In the genomic region with DNA sequence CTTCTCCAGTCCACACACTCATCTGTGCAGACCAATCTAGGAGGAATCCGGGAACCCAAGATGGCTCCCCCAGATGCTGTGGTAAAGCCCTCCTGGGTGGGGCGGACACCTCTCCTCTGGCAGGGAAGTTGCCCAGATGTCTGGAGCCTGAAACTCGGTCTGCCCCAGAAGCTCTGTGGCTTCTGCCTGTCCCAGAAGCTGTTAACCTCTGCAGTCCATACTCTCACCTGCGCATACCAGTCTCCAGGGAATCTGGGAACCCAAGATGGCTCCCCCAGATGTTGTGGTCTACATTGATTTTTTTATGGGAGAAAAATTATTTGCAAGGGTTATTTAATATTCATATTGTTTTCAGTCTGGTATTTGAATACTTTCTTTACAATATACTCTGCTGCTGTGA, we compare ENCODE assay signal across 29 mouse cellular contexts. TPM values are rescaled to one million over a fixed set of nuclear protein-coding genes. Genes with fewer than 3 reads are reported as not detected.
"Had no signal": no experiment of that assay in that cellular context is flagged by ENCODE, and none has a peak within 500 bp of the region (broad histone marks: within the 10 kb centered on the region; RNA-seq: fewer than 3 reads in every experiment).

No protein-coding gene starts in this region.

- H3K4me1 ChIP-seq: embryonic facial prominence, embryonic 10.5 days; embryonic facial prominence, embryonic 12.5 days; embryonic facial prominence, embryonic 13.5 days; embryonic facial prominence, embryonic 15.5 days; forebrain, embryonic 10.5 days; forebrain, embryonic 12.5 days; forebrain, embryonic 13.5 days; forebrain, embryonic 15.5 days had no signal

- H3K27me3 ChIP-seq: embryonic facial prominence, embryonic 12.5 days; embryonic facial prominence, embryonic 13.5 days; embryonic facial prominence, embryonic 15.5 days; forebrain, embryonic 12.5 days; forebrain, embryonic 13.5 days; forebrain, embryonic 15.5 days had no signal

- H3K4me3 ChIP-seq: embryonic facial prominence, embryonic 10.5 days; embryonic facial prominence, embryonic 12.5 days; embryonic facial prominence, embryonic 13.5 days; embryonic facial prominence, embryonic 15.5 days; erythroblast, embryonic 14.5 days; forebrain, embryonic 10.5 days; forebrain, embryonic 12.5 days; forebrain, embryonic 13.5 days; forebrain, embryonic 15.5 days; gastrocnemius, adult 2 months; heart, adult 2 months had no signal

- H3K27ac ChIP-seq: embryonic facial prominence, embryonic 10.5 days; embryonic facial prominence, embryonic 12.5 days; embryonic facial prominence, embryonic 13.5 days; embryonic facial prominence, embryonic 15.5 days; forebrain, embryonic 10.5 days; forebrain, embryonic 12.5 days; forebrain, embryonic 13.5 days; forebrain, embryonic 15.5 days; gastrocnemius, adult 2 months; heart, adult 2 months had no signal

- ATAC-seq: forebrain, embryonic 13.5 days; forebrain, embryonic 14.5 days; forebrain, embryonic 15.5 days; forebrain, embryonic 16.5 days; forebrain, postnatal 0 days had no signal

- H3K9ac ChIP-seq: embryonic facial prominence, embryonic 12.5 days; embryonic facial prominence, embryonic 13.5 days; embryonic facial prominence, embryonic 15.5 days; forebrain, embryonic 12.5 days; forebrain, embryonic 13.5 days; forebrain, embryonic 15.5 days; forebrain, postnatal 0 days had no signal

- H3K9me3 ChIP-seq: embryonic facial prominence, embryonic 10.5 days; embryonic facial prominence, embryonic 12.5 days; embryonic facial prominence, embryonic 13.5 days; embryonic facial prominence, embryonic 15.5 days; forebrain, embryonic 10.5 days; forebrain, embryonic 12.5 days; forebrain, embryonic 13.5 days; forebrain, embryonic 15.5 days had no signal

- H3K4me2 ChIP-seq: embryonic facial prominence, embryonic 12.5 days; embryonic facial prominence, embryonic 13.5 days; embryonic facial prominence, embryonic 15.5 days; forebrain, embryonic 12.5 days; forebrain, embryonic 13.5 days; forebrain, embryonic 15.5 days had no signal

- DNase-seq: cerebellum, adult 9-10 months; cerebellum, adult 9-11 months; cerebellum, postnatal 10 days; cerebellum, postnatal 14 days; cerebellum, postnatal 25 days; cerebellum, postnatal 36 days; embryo, embryonic 11 days; forebrain, postnatal 0 days; gastrocnemius, adult 2 months; gastrocnemius, postnatal 10 days; gastrocnemius, postnatal 14 days; gastrocnemius, postnatal 25 days; gastrocnemius, postnatal 36 days; heart, adult 11 months; heart, adult 18-20 months; heart, adult 2 months had no signal

- H3K36me3 ChIP-seq: embryonic facial prominence, embryonic 10.5 days; embryonic facial prominence, embryonic 12.5 days; embryonic facial prominence, embryonic 13.5 days; embryonic facial prominence, embryonic 15.5 days; forebrain, embryonic 10.5 days; forebrain, embryonic 12.5 days; forebrain, embryonic 15.5 days had no signal

RNA-seq across cellular contexts. Expression of a gene that starts 58.4 kb away (rescaled TPM):
- total RNA-seq: common myeloid progenitor, adult 5-6 weeks; granulocyte monocyte progenitor cell, adult 5-6 weeks had no signal
- polyA plus RNA-seq: erythroblast, embryonic 14.5 days had no signal
